Comparison of ENCODE assay signal across 9 mouse cellular contexts in the genomic region with DNA sequence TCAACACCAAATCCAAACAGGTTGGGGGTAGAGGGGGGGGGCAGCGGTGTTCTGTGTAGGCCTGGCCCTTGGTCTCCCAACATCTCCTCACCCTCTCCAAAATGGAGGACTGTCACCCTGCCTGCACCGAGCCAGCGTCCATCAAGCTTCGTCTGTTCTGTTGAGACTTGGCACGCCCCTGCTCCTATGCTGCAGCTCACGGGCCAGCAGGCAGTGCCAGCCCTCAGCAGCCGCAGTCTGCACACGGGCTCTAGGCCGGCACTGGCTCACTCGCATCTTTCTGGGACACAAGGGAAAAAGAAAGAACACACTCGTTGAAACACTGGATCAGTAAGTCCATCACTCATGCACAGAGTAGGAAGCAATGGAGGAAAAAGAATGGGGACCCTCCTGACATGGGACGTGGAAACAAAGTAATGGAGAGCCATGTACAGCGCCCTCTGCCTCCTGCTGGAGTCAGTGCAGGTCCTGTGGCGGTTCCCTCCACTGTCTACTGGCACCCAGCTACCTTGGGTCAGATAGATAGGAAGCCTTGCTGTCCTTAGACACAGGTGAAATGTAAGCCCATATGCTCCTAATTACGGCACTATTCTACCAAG.
DNase-seq lines count a peak whose midpoint lies in the region; ATAC-seq and TF ChIP-seq lines count a peak whose summit lies in the region.
"Had no signal": no experiment of that assay in that cellular context is flagged by ENCODE, and none has a peak within 500 bp of the region (broad histone marks: within the 10 kb centered on the region; RNA-seq: fewer than 3 reads in every experiment).

No protein-coding gene starts in this region.

- no peak overlapping the region for H3K27ac ChIP-seq in hindbrain, embryonic 16.5 days (ENCODE audit: low read depth, low read length)
- H3K27ac ChIP-seq in hindbrain, embryonic 12.5 days: no peak overlapping the region
- no peak overlapping the region for H3K27ac ChIP-seq in testis, adult 2 months (ENCODE audit: control insufficient read depth, insufficient read depth, low read depth, low read length)
- no peak overlapping the region for H3K27ac ChIP-seq in stomach, postnatal 0 days (replicated peaks)
- H3K27ac ChIP-seq: hindbrain, embryonic 15.5 days had no signal

- peak; percentile 69; the same call in 1 of the 2 replicates for TF ChIP-seq CTCF in testis, adult 2 months (IDR thresholded peaks at IDR 0.05; ENCODE audit: control insufficient read depth, insufficient read depth, insufficient replicate concordance, low read depth, low read length)
- peak; percentile 39; the same call in 1 of the 2 replicates for TF ChIP-seq CTCF in stomach, postnatal 0 days (IDR thresholded peaks at IDR 0.05; ENCODE audit: low read depth)

- H3K27me3 ChIP-seq in hindbrain, embryonic 16.5 days (replicated peaks; ENCODE audit: control insufficient read depth, insufficient read depth, low read length): no peaks in the 10 kb centered on the region
- no peaks in the 10 kb centered on the region for H3K27me3 ChIP-seq in hindbrain, embryonic 12.5 days
- H3K27me3 ChIP-seq in testis, adult 2 months (ENCODE audit: control insufficient read depth, insufficient read depth, low read length): no peaks in the 10 kb centered on the region
- no peaks in the 10 kb centered on the region for H3K27me3 ChIP-seq in stomach, postnatal 0 days (ENCODE audit: control insufficient read depth, insufficient read depth, low read length)
- H3K27me3 ChIP-seq: hindbrain, embryonic 15.5 days had no signal

- TF ChIP-seq POLR2A in testis, adult 2 months (IDR thresholded peaks at IDR 0.05; ENCODE audit: control insufficient read depth, low read depth, low read length): no peak

- H3K4me2 ChIP-seq in hindbrain, embryonic 16.5 days (ENCODE audit: low read length): no peak overlapping the region
- no peak overlapping the region for H3K4me2 ChIP-seq in hindbrain, embryonic 12.5 days (replicated peaks)
- H3K4me2 ChIP-seq in stomach, postnatal 0 days (replicated peaks; ENCODE audit: low read depth): no peak overlapping the region
- H3K4me2 ChIP-seq: hindbrain, embryonic 15.5 days had no signal

- no peak for TF ChIP-seq EP300 in stomach, postnatal 0 days (optimal IDR thresholded peaks at IDR 0.05)

- DNase-seq in testis, postnatal 10 days (ENCODE audit: low spot score): no peak
- peak; percentile 81 to 85 for DNase-seq in cerebellum, postnatal 14 days
- DNase-seq in stomach, postnatal 0 days (ENCODE audit: low spot score): no peak
- no peak for DNase-seq in ovary, postnatal 36 days (ENCODE audit: low spot score)

- no peak overlapping the region for H3K9ac ChIP-seq in hindbrain, embryonic 16.5 days (ENCODE audit: low read depth, low read length)
- no peak overlapping the region for H3K9ac ChIP-seq in hindbrain, embryonic 12.5 days
- H3K9ac ChIP-seq in stomach, postnatal 0 days (ENCODE audit: low read length): no peak overlapping the region
- H3K9ac ChIP-seq: hindbrain, embryonic 15.5 days had no signal

- no peaks in the 10 kb centered on the region for H3K36me3 ChIP-seq in hindbrain, embryonic 16.5 days (ENCODE audit: control insufficient read depth, insufficient read depth, low read length)
- no peaks in the 10 kb centered on the region for H3K36me3 ChIP-seq in hindbrain, embryonic 12.5 days
- no peaks in the 10 kb centered on the region for H3K36me3 ChIP-seq in testis, adult 2 months (ENCODE audit: control insufficient read depth, insufficient read depth, low read length)
- no peaks in the 10 kb centered on the region for H3K36me3 ChIP-seq in stomach, postnatal 0 days (ENCODE audit: control insufficient read depth, insufficient read depth, low read length)
- H3K36me3 ChIP-seq: hindbrain, embryonic 15.5 days had no signal

- H3K9me3 ChIP-seq in hindbrain, embryonic 16.5 days (ENCODE audit: control insufficient read depth, low read length): no peaks in the 10 kb centered on the region
- no peaks in the 10 kb centered on the region for H3K9me3 ChIP-seq in hindbrain, embryonic 12.5 days (replicated peaks)
- no peaks in the 10 kb centered on the region for H3K9me3 ChIP-seq in stomach, postnatal 0 days (ENCODE audit: control insufficient read depth, low read length)
- H3K9me3 ChIP-seq: hindbrain, embryonic 15.5 days had no signal

- ATAC-seq in hindbrain, embryonic 16.5 days: peak; percentile 79
- no peak for ATAC-seq in hindbrain, embryonic 12.5 days (ENCODE audit: low FRiP score)
- no peak for ATAC-seq in stomach, postnatal 0 days (ENCODE audit: low FRiP score, low TSS enrichment)
- no peak for ATAC-seq in inflammation-experienced regulatory T-cells, adult 6 months

- no peak overlapping the region for H3K4me3 ChIP-seq in hindbrain, embryonic 16.5 days (ENCODE audit: low read length)
- H3K4me3 ChIP-seq in hindbrain, embryonic 12.5 days: no peak overlapping the region
- peak overlapping the region; percentile 40 for H3K4me3 ChIP-seq in testis, adult 2 months (ENCODE audit: control insufficient read depth, low read depth, low read length)
- no peak overlapping the region for H3K4me3 ChIP-seq in stomach, postnatal 0 days (ENCODE audit: low read depth, low read length)
- H3K4me3 ChIP-seq: hindbrain, embryonic 15.5 days had no signal

- WGBS in hindbrain, embryonic 16.5 days: 69% methylated on average over 15 of the region's 15 CpGs
- WGBS in hindbrain, embryonic 12.5 days: 84% methylated on average over 15 of the region's 15 CpGs
- WGBS in stomach, postnatal 0 days: 84% methylated on average over 15 of the region's 15 CpGs

- peaks cover 7% of the 10 kb centered on the region for H3K4me1 ChIP-seq in hindbrain, embryonic 16.5 days (ENCODE audit: control insufficient read depth, insufficient read depth, low read depth, low read length)
- H3K4me1 ChIP-seq in hindbrain, embryonic 12.5 days: peaks cover 19% of the 10 kb centered on the region; the same call in 1 of the 2 replicates
- H3K4me1 ChIP-seq in testis, adult 2 months (ENCODE audit: control insufficient read depth, insufficient read depth, low read length): peaks cover 2% of the 10 kb centered on the region
- no peaks in the 10 kb centered on the region for H3K4me1 ChIP-seq in stomach, postnatal 0 days (replicated peaks; ENCODE audit: control insufficient read depth, insufficient read depth)

Comparison
In these comparisons a context has a peak if more than half of its experiments do, and no peak if none do; other contexts are left out.
1. DNase-seq: peak in cerebellum, postnatal 14 days (2 of 2); none in testis, postnatal 10 days (single experiment), stomach, postnatal 0 days (single experiment) and ovary, postnatal 36 days (single experiment).